Mouse (Mus musculus): Measurements from ENCODE around the gene Gipc1.

DNA sequence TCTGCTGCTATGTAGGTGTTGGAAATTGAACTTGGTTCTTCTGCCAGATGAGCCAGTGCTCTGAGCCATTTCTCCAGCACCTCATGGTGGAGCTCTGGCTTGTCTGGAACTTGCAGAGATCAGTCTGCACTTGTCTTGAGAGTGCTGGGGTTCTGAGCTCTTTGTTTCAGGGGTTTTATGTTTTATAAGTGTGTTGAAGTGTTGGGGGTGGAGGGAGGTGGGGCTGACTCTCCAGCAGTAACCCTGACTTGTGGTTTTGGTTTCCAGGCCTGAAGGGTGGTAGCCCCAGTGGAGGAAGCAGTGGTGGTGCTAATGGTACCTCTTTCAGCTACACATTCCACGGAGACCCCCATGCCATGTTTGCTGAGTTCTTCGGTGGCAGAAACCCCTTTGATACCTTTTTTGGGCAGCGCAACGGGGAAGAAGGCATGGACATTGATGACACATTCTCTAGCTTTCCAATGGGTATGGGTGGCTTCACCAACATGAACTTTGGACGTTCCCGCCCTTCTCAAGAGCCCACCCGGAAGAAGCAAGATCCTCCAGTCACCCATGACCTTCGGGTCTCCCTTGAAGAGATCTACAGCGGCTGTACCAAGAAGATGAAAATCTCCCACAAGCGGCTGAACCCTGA is 42.8 kb upstream of the Gipc1 start:
- TF ChIP-seq CTCF (IDR thresholded peaks at IDR 0.05; ENCODE audit: low read depth, low read length), result no peak
- TF ChIP-seq POLR2A (IDR thresholded peaks at IDR 0.05; ENCODE audit: extremely low read depth, insufficient read depth, low read length), result no peak

Measured in liver, adult 2 months (tissue).